Mouse (Mus musculus): Measurements from ENCODE around the gene Brpf3. TPM values are rescaled to one million over a fixed set of nuclear protein-coding genes. Genes with fewer than 3 reads are reported as not detected.
"Not testable (repeated sequence)": the region's sequence is repeated elsewhere in the genome, so short reads cannot be mapped to it uniquely, and the experiment has no call there.

Gene Brpf3
- polyA plus RNA-seq, 1 experiment from 2014 or later = 5.4 TPM

DNA sequence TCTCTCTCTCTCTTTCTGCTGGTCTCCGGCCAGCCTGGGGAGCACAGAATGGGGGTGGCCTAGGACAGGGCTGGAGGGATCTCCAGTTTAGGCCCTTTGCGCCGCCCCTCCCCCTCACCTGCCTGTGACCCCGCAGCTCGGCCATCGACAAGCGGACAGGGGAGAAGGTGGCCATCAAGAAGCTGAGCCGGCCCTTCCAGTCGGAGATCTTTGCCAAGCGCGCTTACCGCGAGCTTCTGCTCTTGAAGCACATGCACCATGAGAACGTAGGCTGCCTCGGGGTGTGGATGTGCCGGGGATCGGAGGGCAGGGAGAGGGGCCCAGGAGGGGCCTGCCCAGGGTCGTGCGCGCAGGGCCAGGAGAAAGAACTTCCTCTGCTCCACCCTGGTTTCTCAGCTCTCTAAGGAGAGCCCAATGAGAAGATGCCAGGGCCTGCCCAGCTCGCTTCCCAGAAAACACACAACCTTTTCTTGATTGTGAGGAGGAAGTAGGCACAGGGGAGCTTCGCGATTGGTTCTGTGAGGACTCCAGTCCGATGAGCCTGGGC, 30.9 kb upstream of the Brpf3 start:
- Histone ChIP-seq H3K9ac (ENCODE audit: low read length) (peak overlapping the region; percentile 40; the same call in 1 of the 2 replicates), H3K27me3 (replicated peaks; ENCODE audit: control insufficient read depth, insufficient read depth, low read length) (peaks cover 28% of the 10 kb centered on the region)

DNA sequence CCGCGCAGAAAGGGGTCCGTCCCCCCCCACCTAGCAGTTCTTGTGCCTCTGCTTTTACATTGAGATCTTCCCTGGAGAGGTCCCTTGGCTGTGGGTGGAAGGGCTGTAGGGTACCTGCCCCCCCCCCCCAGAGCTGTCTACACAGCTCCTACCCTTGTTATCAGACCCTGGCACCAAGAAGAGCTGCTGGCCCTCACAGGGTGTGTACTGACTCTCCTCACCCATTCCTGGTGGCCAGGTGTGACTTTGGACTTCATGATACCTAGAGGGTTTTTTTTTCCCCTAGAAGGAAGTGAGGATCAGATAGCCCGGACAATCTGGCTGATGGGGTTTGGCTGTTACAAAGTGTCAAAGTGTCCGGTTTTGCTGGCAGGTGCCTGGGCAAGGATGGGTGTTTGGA, 29.6 kb upstream of the Brpf3 start:
- H3K36me3 ChIP-seq (ENCODE audit: control insufficient read depth, insufficient read depth, low read length) = no peaks in the 10 kb centered on the region
- WGBS = 85% methylated on average over 5 of the region's 5 CpGs
- ATAC-seq (no peak), DNase-seq (ENCODE audit: low spot score) (no peak)
- H3K4me2 ChIP-seq (ENCODE audit: low read length) = no peak overlapping the region
- H3K27me3 ChIP-seq (replicated peaks; ENCODE audit: control insufficient read depth, insufficient read depth, low read length) = peaks cover 28% of the 10 kb centered on the region
- H3K4me1 ChIP-seq (ENCODE audit: control insufficient read depth, insufficient read depth, low read length) = peaks cover 5% of the 10 kb centered on the region
- no peaks in the 10 kb centered on the region for H3K9me3 ChIP-seq (replicated peaks; ENCODE audit: control insufficient read depth, low read length)
- H3K9ac ChIP-seq (ENCODE audit: low read length) = no peak overlapping the region
- H3K27ac ChIP-seq (ENCODE audit: low read depth, low read length) = no peak overlapping the region
- H3K4me3 ChIP-seq (ENCODE audit: low read depth, low read length) = no peak overlapping the region

More for the DNA sequence above, 30.9 kb upstream of the Brpf3 start:
- peaks cover 5% of the 10 kb centered on the region for H3K4me1 ChIP-seq (ENCODE audit: control insufficient read depth, insufficient read depth, low read length)
- WGBS = 3% methylated on average over 21 of the region's 24 CpGs
- no peak for ATAC-seq
- H3K4me3 ChIP-seq (ENCODE audit: low read depth, low read length) = peak overlapping the region; percentile 25
- H3K27ac ChIP-seq (ENCODE audit: low read depth, low read length) = no peak overlapping the region
- H3K36me3 ChIP-seq (ENCODE audit: control insufficient read depth, insufficient read depth, low read length) = no peaks in the 10 kb centered on the region
- H3K4me2 ChIP-seq (ENCODE audit: low read length) = peak overlapping the region; percentile 58
- no peak for DNase-seq (ENCODE audit: low spot score)
- no peaks in the 10 kb centered on the region for H3K9me3 ChIP-seq (replicated peaks; ENCODE audit: control insufficient read depth, low read length)

DNA sequence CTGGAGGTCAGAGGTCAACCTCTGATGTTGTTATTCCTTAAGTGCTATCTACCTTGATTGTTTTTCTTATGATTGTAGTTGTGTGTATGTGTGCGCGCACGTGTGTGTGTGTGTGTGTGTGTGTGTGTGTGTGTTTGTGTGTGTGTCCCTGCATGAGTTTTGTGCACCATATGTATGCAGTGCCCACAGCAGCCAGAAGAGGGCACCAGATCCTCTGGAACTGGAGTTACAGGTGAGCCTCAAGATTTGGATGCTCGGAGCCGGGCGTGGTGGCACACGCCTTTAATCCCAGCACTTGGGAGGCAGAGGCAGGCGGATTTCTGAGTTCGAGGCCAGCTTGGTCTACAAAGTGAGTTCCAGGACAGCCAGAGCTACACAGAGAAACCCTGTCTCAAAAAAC, 26.6 kb upstream of the Brpf3 start:
- not testable (repeated sequence) for H3K4me1 ChIP-seq (ENCODE audit: control insufficient read depth, insufficient read depth, low read length); H3K27ac ChIP-seq (ENCODE audit: low read depth, low read length); H3K4me3 ChIP-seq (ENCODE audit: low read depth, low read length); ATAC-seq; H3K9me3 ChIP-seq (replicated peaks; ENCODE audit: control insufficient read depth, low read length); DNase-seq (ENCODE audit: low spot score); H3K9ac ChIP-seq (ENCODE audit: low read length); H3K4me2 ChIP-seq (ENCODE audit: low read length); H3K36me3 ChIP-seq (ENCODE audit: control insufficient read depth, insufficient read depth, low read length)
- WGBS = 93% methylated on average over 9 of the region's 9 CpGs
- peaks cover 18% of the 10 kb centered on the region for H3K27me3 ChIP-seq (replicated peaks; ENCODE audit: control insufficient read depth, insufficient read depth, low read length)

DNA sequence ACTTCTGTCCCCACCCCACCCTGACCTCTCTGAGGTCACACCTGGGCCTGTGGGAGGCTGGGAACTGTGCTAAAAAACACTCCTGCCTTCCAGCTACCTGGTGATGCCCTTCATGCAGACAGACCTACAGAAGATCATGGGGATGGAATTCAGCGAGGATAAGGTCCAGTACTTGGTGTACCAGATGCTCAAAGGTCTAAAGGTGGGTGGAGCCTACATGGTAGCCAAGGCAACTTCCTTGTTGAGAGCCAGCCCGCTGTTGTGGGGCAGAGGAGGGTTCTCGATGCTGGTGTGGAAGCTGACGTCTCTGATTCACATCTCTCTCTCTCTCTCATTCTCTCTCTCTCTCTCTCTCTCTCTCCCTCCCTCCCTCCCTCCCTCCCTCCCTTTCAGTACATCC, 25.7 kb upstream of the Brpf3 start:
- H3K27ac ChIP-seq (ENCODE audit: low read depth, low read length) = no peak overlapping the region
- peaks cover 9% of the 10 kb centered on the region for H3K27me3 ChIP-seq (replicated peaks; ENCODE audit: control insufficient read depth, insufficient read depth, low read length)
- WGBS = 88% methylated on average over 4 of the region's 4 CpGs
- H3K4me2 ChIP-seq (ENCODE audit: low read length) = no peak overlapping the region
- no peak overlapping the region for H3K4me3 ChIP-seq (ENCODE audit: low read depth, low read length)
- no peaks in the 10 kb centered on the region for H3K4me1 ChIP-seq (ENCODE audit: control insufficient read depth, insufficient read depth, low read length)
- no peak overlapping the region for H3K9ac ChIP-seq (ENCODE audit: low read length)
- ATAC-seq = no peak
- DNase-seq (ENCODE audit: low spot score) = no peak
- H3K36me3 ChIP-seq (ENCODE audit: control insufficient read depth, insufficient read depth, low read length) = no peaks in the 10 kb centered on the region
- H3K9me3 ChIP-seq (replicated peaks; ENCODE audit: control insufficient read depth, low read length) = no peaks in the 10 kb centered on the region

DNA sequence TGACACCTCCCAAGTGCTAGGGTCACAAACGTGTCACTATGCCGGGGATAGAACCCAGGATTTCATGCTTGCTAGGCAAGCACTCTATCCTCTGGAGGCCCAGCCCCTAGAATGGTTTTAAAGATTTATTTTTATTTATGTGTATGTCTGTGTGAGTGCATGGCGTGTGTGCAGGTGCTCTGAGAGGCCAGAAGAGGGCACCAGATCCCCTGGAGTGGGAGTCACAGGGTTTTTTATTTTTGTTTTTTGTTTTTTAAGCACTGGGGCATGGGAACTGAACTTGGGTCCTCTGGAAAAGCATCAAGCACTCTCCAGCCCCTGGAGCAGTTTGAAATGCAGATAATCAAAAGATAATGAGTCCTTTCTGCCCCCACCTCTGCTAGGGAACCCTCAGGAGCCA, 24.1 kb upstream of the Brpf3 start:
- H3K4me2 ChIP-seq (ENCODE audit: low read length) = no peak overlapping the region
- no peak overlapping the region for H3K27ac ChIP-seq (ENCODE audit: low read depth, low read length)
- no peak overlapping the region for H3K9ac ChIP-seq (ENCODE audit: low read length)
- no peaks in the 10 kb centered on the region for H3K4me1 ChIP-seq (ENCODE audit: control insufficient read depth, insufficient read depth, low read length)
- H3K4me3 ChIP-seq (ENCODE audit: low read depth, low read length) = no peak overlapping the region
- no peaks in the 10 kb centered on the region for H3K9me3 ChIP-seq (replicated peaks; ENCODE audit: control insufficient read depth, low read length)
- ATAC-seq (no peak), DNase-seq (ENCODE audit: low spot score) (no peak)
- 89% methylated on average over 3 of the region's 3 CpGs for WGBS
- H3K36me3 ChIP-seq (ENCODE audit: control insufficient read depth, insufficient read depth, low read length) = no peaks in the 10 kb centered on the region
- H3K27me3 ChIP-seq (replicated peaks; ENCODE audit: control insufficient read depth, insufficient read depth, low read length) = no peaks in the 10 kb centered on the region

DNA sequence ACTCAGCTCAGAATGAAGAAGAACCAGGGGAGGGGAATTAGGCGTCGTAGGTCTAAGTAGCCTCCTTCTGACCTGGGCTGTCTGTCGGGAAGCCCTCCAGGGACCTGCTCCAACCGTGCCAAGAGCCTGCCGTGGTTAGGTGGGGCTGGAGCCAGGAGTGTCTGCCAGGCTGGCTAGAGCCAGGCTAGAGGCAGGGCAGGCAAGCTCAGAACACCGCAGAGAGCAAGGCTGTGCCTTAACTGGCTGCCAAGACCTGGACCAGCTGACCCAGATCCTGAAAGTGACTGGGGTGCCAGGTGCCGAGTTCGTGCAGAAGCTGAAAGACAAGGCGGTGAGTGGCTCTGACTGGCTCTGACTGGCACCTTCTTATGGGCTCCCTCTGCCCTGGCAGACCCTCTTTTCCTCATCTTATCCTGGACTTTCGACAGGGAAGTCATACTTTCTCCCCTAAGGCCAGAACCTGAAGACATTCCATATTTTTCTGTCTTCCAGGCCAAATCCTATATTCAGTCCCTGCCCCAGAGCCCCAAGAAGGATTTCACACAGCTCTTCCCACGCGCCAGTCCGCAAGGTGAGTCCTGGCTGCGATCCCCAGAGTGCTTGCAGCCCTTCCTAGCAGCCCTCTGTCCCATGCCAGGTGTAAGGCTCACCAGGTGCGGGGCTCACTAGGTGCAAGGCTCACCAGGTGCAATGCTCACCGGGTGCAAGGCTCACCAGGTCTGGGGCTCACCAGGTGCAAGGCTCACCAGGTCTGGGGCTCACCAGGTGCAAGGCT, 23.5 kb upstream of the Brpf3 start:
- no peak overlapping the region for H3K4me2 ChIP-seq (ENCODE audit: low read length)
- no peak overlapping the region for H3K4me3 ChIP-seq (ENCODE audit: low read depth, low read length)
- H3K4me1 ChIP-seq (ENCODE audit: control insufficient read depth, insufficient read depth, low read length) = no peaks in the 10 kb centered on the region
- ATAC-seq (no peak), DNase-seq (ENCODE audit: low spot score) (no peak)
- no peaks in the 10 kb centered on the region for H3K9me3 ChIP-seq (replicated peaks; ENCODE audit: control insufficient read depth, low read length)
- no peaks in the 10 kb centered on the region for H3K27me3 ChIP-seq (replicated peaks; ENCODE audit: control insufficient read depth, insufficient read depth, low read length)
- H3K9ac ChIP-seq (ENCODE audit: low read length) = no peak overlapping the region
- H3K36me3 ChIP-seq (ENCODE audit: control insufficient read depth, insufficient read depth, low read length) = no peaks in the 10 kb centered on the region
- WGBS = 79% methylated on average over 14 of the region's 16 CpGs
- H3K27ac ChIP-seq (ENCODE audit: low read depth, low read length) = no peak overlapping the region

DNA sequence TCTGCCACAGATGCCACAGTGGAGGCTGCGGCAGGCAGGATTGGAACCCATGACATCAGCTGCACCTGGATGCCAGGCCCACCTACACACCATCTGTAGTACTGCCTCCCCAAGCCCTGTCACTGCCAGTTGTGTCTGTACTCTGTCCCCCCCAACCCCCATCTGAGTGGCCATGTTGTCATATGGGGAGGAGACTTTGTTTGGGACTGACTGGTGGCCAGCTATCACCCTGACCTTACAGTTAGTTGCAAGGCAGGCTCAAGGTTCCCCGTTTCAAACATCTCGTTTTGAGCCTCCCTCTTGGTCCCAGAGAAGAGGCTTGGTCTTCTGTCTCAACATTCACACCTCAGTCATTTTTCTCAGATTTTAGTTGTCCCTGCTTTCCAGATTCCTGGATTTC, 21.2 kb upstream of the Brpf3 start:
- Histone ChIP-seq H3K9ac (ENCODE audit: low read length) (no peak overlapping the region), H3K36me3 (ENCODE audit: control insufficient read depth, insufficient read depth, low read length) (no peaks in the 10 kb centered on the region), H3K27ac (ENCODE audit: low read depth, low read length) (no peak overlapping the region), H3K4me3 (ENCODE audit: low read depth, low read length) (no peak overlapping the region), H3K4me1 (ENCODE audit: control insufficient read depth, insufficient read depth, low read length) (no peaks in the 10 kb centered on the region), H3K27me3 (replicated peaks; ENCODE audit: control insufficient read depth, insufficient read depth, low read length) (no peaks in the 10 kb centered on the region), H3K4me2 (ENCODE audit: low read length) (no peak overlapping the region), H3K9me3 (replicated peaks; ENCODE audit: control insufficient read depth, low read length) (no peaks in the 10 kb centered on the region)
- DNase-seq (ENCODE audit: low spot score) (no peak), ATAC-seq (no peak)
- 86% methylated on average over 3 of the region's 3 CpGs for WGBS

DNA sequence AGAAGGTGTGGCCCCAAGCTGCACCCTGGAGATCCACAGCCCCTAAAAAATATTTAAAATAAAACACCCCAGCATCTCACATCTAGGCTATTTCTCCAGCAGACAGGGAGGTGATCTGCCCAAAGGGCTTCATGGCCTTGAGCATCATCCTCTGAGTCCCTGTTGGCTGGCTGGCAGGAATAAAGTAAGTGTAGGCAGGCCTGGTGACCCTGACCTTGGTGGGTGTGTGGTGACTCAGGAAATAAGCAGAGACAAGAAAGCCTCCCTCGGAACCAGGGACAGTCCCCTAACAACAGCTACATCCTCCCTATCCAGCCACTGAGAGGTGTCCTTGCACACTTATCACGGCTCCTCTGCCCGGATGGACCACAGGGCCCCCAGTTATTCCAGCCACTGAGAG, 20.1 kb upstream of the Brpf3 start:
- Histone ChIP-seq H3K4me3 (ENCODE audit: low read depth, low read length) (no peak overlapping the region), H3K27ac (ENCODE audit: low read depth, low read length) (no peak overlapping the region), H3K4me2 (ENCODE audit: low read length) (no peak overlapping the region), H3K9me3 (replicated peaks; ENCODE audit: control insufficient read depth, low read length) (no peaks in the 10 kb centered on the region), H3K27me3 (replicated peaks; ENCODE audit: control insufficient read depth, insufficient read depth, low read length) (no peaks in the 10 kb centered on the region), H3K4me1 (ENCODE audit: control insufficient read depth, insufficient read depth, low read length) (no peaks in the 10 kb centered on the region), H3K36me3 (ENCODE audit: control insufficient read depth, insufficient read depth, low read length) (no peaks in the 10 kb centered on the region), H3K9ac (ENCODE audit: low read length) (no peak overlapping the region)
- 96% methylated on average over 3 of the region's 3 CpGs for WGBS
- DNase-seq (ENCODE audit: low spot score) (no peak), ATAC-seq (no peak)

DNA sequence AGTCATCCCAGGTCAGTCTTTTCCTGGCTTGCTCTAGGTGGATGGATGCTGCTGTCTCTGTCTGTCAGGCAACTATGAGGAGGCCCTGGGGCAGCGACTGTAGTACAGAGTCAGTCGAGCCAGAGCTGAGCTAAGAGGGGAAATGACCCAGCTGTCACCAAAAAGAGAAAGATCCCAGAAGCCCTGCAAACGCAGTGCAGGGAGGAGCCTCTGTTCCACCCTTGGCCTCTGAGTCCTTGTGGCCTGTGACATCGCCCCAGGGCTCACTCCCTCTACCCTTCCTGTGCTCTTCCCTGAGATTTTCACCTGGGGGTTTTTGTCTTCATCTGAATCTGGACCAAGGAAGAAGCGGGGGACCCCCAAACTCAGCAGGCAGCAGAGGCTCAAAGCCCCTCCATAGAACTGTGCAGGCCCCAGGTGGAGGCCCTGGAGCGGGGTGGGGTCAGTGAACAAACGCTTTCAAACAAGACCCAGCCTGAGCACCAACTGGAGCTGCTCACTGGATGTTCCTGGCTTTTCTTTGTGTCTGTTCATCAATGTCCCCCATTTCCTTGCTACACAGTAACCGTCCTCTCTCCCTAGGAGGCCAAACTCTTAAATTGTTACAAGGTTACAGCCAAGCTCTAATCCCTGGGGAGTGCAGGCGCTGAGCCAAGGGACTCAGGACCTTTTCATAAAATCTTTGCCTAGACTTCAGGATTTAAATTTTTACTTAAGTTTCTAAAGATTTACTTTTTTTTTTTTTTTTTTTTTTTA, 19.4 kb upstream of the Brpf3 start:
- WGBS = 47% methylated on average over 9 of the region's 9 CpGs
- H3K4me3 ChIP-seq (ENCODE audit: low read depth, low read length) = no peak overlapping the region
- no peaks in the 10 kb centered on the region for H3K36me3 ChIP-seq (ENCODE audit: control insufficient read depth, insufficient read depth, low read length)
- H3K27me3 ChIP-seq (replicated peaks; ENCODE audit: control insufficient read depth, insufficient read depth, low read length) = no peaks in the 10 kb centered on the region
- no peak overlapping the region for H3K4me2 ChIP-seq (ENCODE audit: low read length)
- no peaks in the 10 kb centered on the region for H3K9me3 ChIP-seq (replicated peaks; ENCODE audit: control insufficient read depth, low read length)
- no peak overlapping the region for H3K27ac ChIP-seq (ENCODE audit: low read depth, low read length)
- no peaks in the 10 kb centered on the region for H3K4me1 ChIP-seq (ENCODE audit: control insufficient read depth, insufficient read depth, low read length)
- DNase-seq (ENCODE audit: low spot score) (no peak), ATAC-seq (no peak)
- H3K9ac ChIP-seq (ENCODE audit: low read length) = no peak overlapping the region
